Mouse (Mus musculus): ENCODE results near the gene Ralgps1.
"Not testable (repeated sequence)": the region's sequence is repeated elsewhere in the genome, so short reads cannot be mapped to it uniquely, and the experiment has no call there.

The Ralgps1 gene

GRCm38 (mm10) chr2:33122856-33123255, 248.4 kb downstream of the Ralgps1 start:
- in situ Hi-C loops (cut with MboI; ENCODE audit: unreplicated experiment in 2 of 2), result no loop called here

- in situ Hi-C loops (cut with MboI; ENCODE audit: unreplicated experiment in 2 of 2), result no loop called here
Observed at GRCm38 (mm10) chr2:33100536-33100935, 270.8 kb downstream of the Ralgps1 start.

GRCm38 (mm10) chr2:33097326-33097725, 274.0 kb downstream of the Ralgps1 start:
- in situ Hi-C loops (cut with MboI; ENCODE audit: unreplicated experiment in 2 of 2), result not testable (repeated sequence)

- in situ Hi-C loops (cut with MboI; ENCODE audit: unreplicated experiment in 2 of 2), result no loop called here
Observed at GRCm38 (mm10) chr2:33095221-33095671, 276.0 kb downstream of the Ralgps1 start.

- in situ Hi-C loops (cut with MboI; ENCODE audit: unreplicated experiment in 2 of 2), result no loop called here
Observed at GRCm38 (mm10) chr2:33090620-33091520, 280.4 kb downstream of the Ralgps1 start.

- in situ Hi-C loops (cut with MboI; ENCODE audit: unreplicated experiment in 2 of 2), result not testable (repeated sequence)
Observed at GRCm38 (mm10) chr2:33090033-33090400, 281.3 kb downstream of the Ralgps1 start.

- in situ Hi-C loops (cut with MboI; ENCODE audit: unreplicated experiment in 2 of 2), result no loop called here
Observed at GRCm38 (mm10) chr2:33089356-33090032, 281.8 kb downstream of the Ralgps1 start.

GRCm38 (mm10) chr2:33086671-33087363, 284.5 kb downstream of the Ralgps1 start:
- in situ Hi-C loops (cut with MboI; ENCODE audit: unreplicated experiment in 2 of 2), result no loop called here

- in situ Hi-C loops (cut with MboI; ENCODE audit: unreplicated experiment in 2 of 2), result no loop called here
Observed at GRCm38 (mm10) chr2:33086016-33086596, 285.2 kb downstream of the Ralgps1 start.

- in situ Hi-C loops (cut with MboI; ENCODE audit: unreplicated experiment in 2 of 2), result no loop called here
Observed at GRCm38 (mm10) chr2:33084221-33084620, 287.1 kb downstream of the Ralgps1 start.

All from v-Abl transformed pro-B cells (cell line).